Mouse (Mus musculus) thymus, adult 2 months (tissue): ENCODE measurements at regions not wholly inside any gene's neighbourhood (a gene's known extent, or its start where the extent isn't known, plus 50 kb on each side); places are given as distances from the start of the nearest gene placed in this dataset.

Source experiments
- CTCF ChIP-seq: fragments of 200-500 bp; IDR thresholded peaks from 2 replicates; pipeline ENCODE4 v1.5.1; 2012; ENCODE audit warnings: mild to moderate bottlenecking, control low read depth, low read length, moderate library complexity, borderline replicate concordance; ENCODE audit not compliant: control insufficient read depth, poor library complexity, insufficient read depth; ENCODE audit errors: extremely low read depth
- POLR2A ChIP-seq: fragments of 200-500 bp; IDR thresholded peaks from 2 replicates; pipeline ENCODE4 v1.6.1; 2012; ENCODE audit warnings: mild to moderate bottlenecking, low read length, control low read depth, moderate library complexity; ENCODE audit not compliant: control insufficient read depth, poor library complexity, insufficient read depth; ENCODE audit errors: extremely low read depth

DNA sequence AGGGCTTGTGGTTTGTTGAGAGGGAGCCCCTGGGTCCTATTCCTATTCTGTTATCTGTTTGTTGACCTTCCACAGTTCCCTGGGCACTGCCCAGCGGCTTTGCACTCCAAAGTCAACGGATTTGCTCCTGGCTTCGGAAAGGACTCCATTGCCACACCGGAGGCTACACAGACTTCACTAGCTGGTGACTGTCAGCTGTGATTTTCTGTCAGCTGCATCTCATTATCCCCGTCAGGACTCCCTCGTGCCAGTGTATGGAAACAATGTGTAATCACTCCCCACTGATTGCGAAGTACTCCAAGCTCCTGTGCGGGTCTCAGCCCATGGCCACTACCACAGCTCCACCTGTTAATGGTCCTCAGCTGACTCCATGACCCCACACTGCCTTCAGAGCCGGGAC lies 99.0 kb upstream of the Maf start:
- no peak for TF ChIP-seq CTCF
- no peak for TF ChIP-seq POLR2A
